Mouse (Mus musculus): ENCODE measurements around the gene Nrsn2. TPM values are rescaled to one million over a fixed set of nuclear protein-coding genes. Genes with fewer than 3 reads are reported as not detected.
"Not testable (repeated sequence)": the region's sequence is repeated elsewhere in the genome, so short reads cannot be mapped to it uniquely, and the experiment has no call there.

The Nrsn2 gene
- total RNA-seq, 2 experiments from 2014 or later, result not detected

GRCm38 (mm10) chr2:152393225-152394017, 17.0 kb upstream of the Nrsn2 start:
- DNase-seq, result no peak
- intact Hi-C loops (cut with DNase I), result no loop called here

DNA sequence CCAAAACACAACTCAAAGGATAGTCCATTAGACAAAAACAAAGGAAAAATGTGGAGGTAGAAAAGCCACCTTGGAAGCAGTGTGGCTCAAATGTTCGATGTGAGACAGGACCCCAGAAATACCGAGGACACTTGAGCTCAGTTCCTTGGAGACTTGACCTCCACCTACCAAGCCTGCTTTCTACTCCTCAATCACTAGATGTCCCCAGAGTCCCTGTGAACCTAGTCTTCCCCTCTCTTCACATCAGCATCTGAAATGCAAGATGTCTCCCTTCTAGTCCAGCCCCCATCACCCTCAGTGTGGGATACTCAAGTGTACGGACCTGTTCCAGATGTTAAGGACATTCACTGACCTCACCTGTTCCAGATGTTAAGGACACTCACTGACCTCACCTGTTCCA, 16.3 kb upstream of the Nrsn2 start:
- intact Hi-C loops (cut with DNase I), result loop anchor here (1.0 kb wide), 1 partner anchor 45 kb away; no protein-coding TSS in a partner anchor
- DNase-seq, result no peak

- DNase-seq, result no peak
- intact Hi-C loops (cut with DNase I), result no loop called here
Observed at GRCm38 (mm10) chr2:152384191-152384590, 7.8 kb upstream of the Nrsn2 start.

- DNase-seq, result no peak
- intact Hi-C loops (cut with DNase I), result no loop called here
Observed at GRCm38 (mm10) chr2:152375652-152376344, 640 bp downstream of the Nrsn2 start.

DNA sequence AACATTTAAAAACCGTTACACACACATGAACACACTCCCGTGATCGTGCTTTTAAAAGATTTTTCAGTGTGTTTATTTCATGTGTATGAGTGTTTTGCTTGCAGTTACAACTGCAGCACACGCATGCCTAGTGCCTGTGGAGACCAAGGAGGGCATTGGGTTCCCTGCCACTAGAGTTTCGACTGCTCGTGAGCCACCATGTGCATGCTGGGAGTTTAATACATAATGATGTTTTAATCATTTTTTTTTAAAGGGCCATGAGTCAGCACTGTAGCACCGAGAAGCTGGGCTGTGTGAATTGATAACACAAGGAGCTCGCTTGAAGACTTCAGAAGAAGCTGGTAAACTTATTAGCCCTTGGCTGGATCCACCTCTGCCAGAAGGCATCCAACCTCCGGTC, 2.9 kb downstream of the Nrsn2 start:
- DNase-seq, result no peak
- intact Hi-C loops (cut with DNase I), result no loop called here

DNA sequence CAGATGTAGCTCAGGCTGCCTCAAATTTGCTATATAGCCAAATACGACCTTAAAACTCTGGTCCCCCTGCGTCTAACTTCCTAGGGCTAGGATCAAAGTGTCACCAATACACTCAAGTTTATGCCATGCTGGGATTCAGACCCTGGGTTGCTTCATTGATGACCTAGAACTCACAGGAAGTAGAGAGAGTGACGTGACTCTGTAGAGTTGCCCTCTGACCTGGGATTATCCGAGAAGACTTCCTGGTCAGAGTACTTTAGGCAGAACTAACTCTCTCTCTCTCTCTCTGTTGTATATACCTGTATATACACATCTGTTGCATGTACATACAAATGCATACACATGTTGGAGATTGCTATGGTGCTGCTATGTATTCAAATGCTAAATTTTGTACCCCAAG, 3.8 kb downstream of the Nrsn2 start:
- intact Hi-C loops (cut with DNase I), result no loop called here
- DNase-seq, result no peak

GRCm38 (mm10) chr2:152372104-152372503, 4.3 kb downstream of the Nrsn2 start:
- intact Hi-C loops (cut with DNase I), result no loop called here
- no peak for DNase-seq

- no peak for DNase-seq
- intact Hi-C loops (cut with DNase I), result loop anchor here (5.0 kb wide), 1 partner anchor 256 kb away; no protein-coding TSS in a partner anchor
Observed at GRCm38 (mm10) chr2:152368532-152369140, 7.8 kb downstream of the Nrsn2 start.

- intact Hi-C loops (cut with DNase I), result loop anchor here (5.0 kb wide), 1 partner anchor 256 kb away; no protein-coding TSS in a partner anchor
Observed at GRCm38 (mm10) chr2:152367917-152368316, 8.5 kb downstream of the Nrsn2 start.

GRCm38 (mm10) chr2:152363245-152364147, 12.9 kb downstream of the Nrsn2 start:
- intact Hi-C loops (cut with DNase I), result no loop called here
- peak; percentile 43 to 52 for DNase-seq

More at GRCm38 (mm10) chr2:152367917-152368316, 8.5 kb downstream of the Nrsn2 start:
- DNase-seq, result no peak

DNA sequence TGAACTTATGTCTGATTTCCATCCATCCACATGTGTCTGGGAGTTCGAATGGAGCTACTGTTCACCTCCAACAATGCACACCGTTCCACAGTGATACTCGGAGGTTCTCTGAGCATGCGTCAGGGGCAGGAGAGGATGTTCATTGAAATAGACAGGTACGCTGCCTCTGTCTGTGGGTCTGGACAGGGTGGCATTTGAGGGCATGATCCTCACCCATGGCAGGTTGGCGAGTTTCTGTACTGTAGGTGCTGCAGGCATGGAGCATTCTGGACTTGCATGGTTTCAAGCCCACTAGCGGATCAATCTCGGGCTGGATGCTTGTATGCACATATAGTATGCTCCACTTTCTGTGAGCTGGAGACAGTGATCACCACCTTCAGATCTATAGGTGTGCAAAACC, 15.2 kb downstream of the Nrsn2 start:
- intact Hi-C loops (cut with DNase I), result no loop called here
- no peak for DNase-seq

DNA sequence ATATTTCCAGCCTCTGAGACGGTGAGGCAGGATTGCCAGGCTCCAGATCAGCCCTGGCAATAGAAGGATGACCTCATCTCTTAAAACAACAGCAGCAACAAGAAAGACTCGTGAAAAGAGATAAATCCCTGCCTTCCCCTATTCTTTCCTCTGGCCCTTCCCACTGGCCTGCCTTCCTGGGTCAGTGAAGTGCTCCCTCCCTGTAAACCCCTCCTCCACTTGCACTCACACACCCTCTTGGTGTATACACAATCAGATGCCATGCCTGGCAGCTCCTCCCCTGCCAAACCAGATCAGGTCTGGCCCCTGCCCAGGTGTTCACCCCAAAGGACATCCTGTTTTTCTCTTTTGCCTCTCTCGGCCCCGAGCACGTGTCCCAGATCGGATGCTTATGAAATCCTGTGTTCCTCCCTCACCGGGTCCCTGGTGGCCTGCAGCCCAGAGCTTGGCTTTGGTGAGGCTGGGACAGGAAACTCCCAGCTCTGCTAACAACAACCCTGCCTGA, 16.1 kb downstream of the Nrsn2 start:
- intact Hi-C loops (cut with DNase I), result no loop called here
- DNase-seq, result peak; percentile 57 to 59

- DNase-seq, result no peak
- intact Hi-C loops (cut with DNase I), result no loop called here
Observed at GRCm38 (mm10) chr2:152359616-152360015, 16.8 kb downstream of the Nrsn2 start.

- intact Hi-C loops (cut with DNase I); DNase-seq: not testable (repeated sequence)
Observed at GRCm38 (mm10) chr2:152358977-152359376, 17.5 kb downstream of the Nrsn2 start.

GRCm38 (mm10) chr2:152357254-152357653, 19.2 kb downstream of the Nrsn2 start:
- DNase-seq, result no peak
- intact Hi-C loops (cut with DNase I), result no loop called here

- intact Hi-C loops (cut with DNase I), result no loop called here
- no peak for DNase-seq
Observed at GRCm38 (mm10) chr2:152349842-152350540, 26.4 kb downstream of the Nrsn2 start.

DNA sequence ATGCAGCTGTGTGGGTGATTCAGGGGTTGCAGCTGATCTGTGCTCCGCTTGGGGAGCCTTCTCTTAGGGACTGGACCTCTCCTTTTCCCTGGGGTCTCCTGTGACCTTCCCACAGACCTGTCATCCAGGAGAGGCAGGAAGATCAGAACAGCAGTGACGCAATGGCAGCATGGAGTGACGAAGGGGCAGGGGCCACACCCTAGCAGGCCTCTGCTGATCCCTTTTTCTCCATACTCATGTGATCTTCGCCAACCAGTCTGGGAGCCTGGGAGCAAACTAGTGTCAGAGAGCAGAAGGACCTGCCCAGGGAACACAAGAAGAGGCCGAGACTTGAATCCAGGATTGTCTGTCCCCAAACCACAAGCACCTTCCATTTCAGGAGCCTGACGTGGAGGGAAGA, 27.2 kb downstream of the Nrsn2 start:
- intact Hi-C loops (cut with DNase I), result no loop called here
- DNase-seq, result no peak

- intact Hi-C loops (cut with DNase I), result no loop called here
Observed at GRCm38 (mm10) chr2:152347722-152348121, 28.7 kb downstream of the Nrsn2 start.

GRCm38 (mm10) chr2:152346776-152347465, 29.5 kb downstream of the Nrsn2 start:
- no peak for DNase-seq
- intact Hi-C loops (cut with DNase I), result no loop called here

More at GRCm38 (mm10) chr2:152347722-152348121, 28.7 kb downstream of the Nrsn2 start:
- no peak for DNase-seq

Data from gastrocnemius, postnatal 36 days (tissue).